Comparison of ENCODE assay signal across 18 mouse cellular contexts in the genomic region with DNA sequence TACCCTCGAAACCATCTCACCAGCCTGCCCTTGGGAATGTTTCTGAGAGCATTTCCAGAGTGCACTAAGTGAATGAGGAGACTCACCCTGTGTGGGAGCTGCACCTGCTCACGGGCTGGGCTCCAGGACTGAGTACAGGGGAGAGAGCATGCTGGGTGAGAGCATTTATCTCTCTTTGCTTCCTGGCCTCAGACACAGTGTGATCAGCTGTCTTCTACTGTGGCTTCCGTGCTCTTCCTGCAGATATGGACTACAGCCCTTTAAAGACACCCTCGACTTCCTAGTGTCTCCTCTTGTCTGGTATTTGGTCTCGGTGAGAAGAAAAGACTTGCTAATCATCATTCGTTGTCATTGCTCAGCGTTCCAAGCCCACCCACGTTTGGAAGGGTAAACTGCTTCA.
DNase-seq lines count a peak whose midpoint lies in the region; ATAC-seq and TF ChIP-seq lines count a peak whose summit lies in the region.
"Had no signal": no experiment of that assay in that cellular context is flagged by ENCODE, and none has a peak within 500 bp of the region (broad histone marks: within the 10 kb centered on the region; RNA-seq: fewer than 3 reads in every experiment).

No protein-coding gene starts in this region.

- DNase-seq in heart, postnatal 25 days (ENCODE audit: low spot score): no peak
- peak; percentile 75 for DNase-seq in brain, adult 2 months (ENCODE audit: low read depth, low spot score)
- peak; percentile 51 for DNase-seq in thymus, postnatal 25 days
- DNase-seq in frontal cortex, adult 2 months (ENCODE audit: extremely low spot score in 1 of 2, low spot score in 1 of 2): no peak
- DNase-seq in stomach, postnatal 0 days (ENCODE audit: low spot score): no peak
- DNase-seq: embryo, embryonic 11 days; gastrocnemius, postnatal 25 days; kidney, postnatal 10 days; layer of hippocampus, adult 9-11 months; right cerebral cortex, postnatal 14 days had no signal

- H3K9me3 ChIP-seq in heart, embryonic 12.5 days (replicated peaks): no peaks in the 10 kb centered on the region
- no peaks in the 10 kb centered on the region for H3K9me3 ChIP-seq in stomach, postnatal 0 days (ENCODE audit: control insufficient read depth, low read length)
- H3K9me3 ChIP-seq: hindbrain, embryonic 10.5 days; intestine, embryonic 15.5 days; limb, embryonic 15.5 days; lung, embryonic 15.5 days; midbrain, embryonic 10.5 days had no signal

- no peaks in the 10 kb centered on the region for H3K36me3 ChIP-seq in heart, embryonic 12.5 days
- no peaks in the 10 kb centered on the region for H3K36me3 ChIP-seq in stomach, postnatal 0 days (ENCODE audit: control insufficient read depth, insufficient read depth, low read length)
- H3K36me3 ChIP-seq: hindbrain, embryonic 10.5 days; intestine, embryonic 15.5 days; limb, embryonic 15.5 days; lung, embryonic 15.5 days; midbrain, embryonic 10.5 days had no signal

- no peak for TF ChIP-seq CTCF in stomach, postnatal 0 days (IDR thresholded peaks at IDR 0.05; ENCODE audit: low read depth)

- peaks cover 77% of the 10 kb centered on the region for H3K4me1 ChIP-seq in heart, embryonic 12.5 days (replicated peaks)
- peaks cover 4% of the 10 kb centered on the region for H3K4me1 ChIP-seq in stomach, postnatal 0 days (replicated peaks; ENCODE audit: control insufficient read depth, insufficient read depth)

- no peak overlapping the region for H3K9ac ChIP-seq in heart, embryonic 12.5 days
- H3K9ac ChIP-seq in stomach, postnatal 0 days (ENCODE audit: low read length): no peak overlapping the region
- H3K9ac ChIP-seq: intestine, embryonic 15.5 days; limb, embryonic 15.5 days; lung, embryonic 15.5 days had no signal

- no peak for ATAC-seq in heart, embryonic 12.5 days (ENCODE audit: insufficient number of reproducible peaks, low FRiP score)
- peak; percentile 65 for ATAC-seq in common myeloid progenitor, adult 5-6 weeks (replicated peaks; ENCODE audit: low read depth, poor library complexity, severe bottlenecking)
- ATAC-seq in stomach, postnatal 0 days (ENCODE audit: low FRiP score, low TSS enrichment): no peak
- ATAC-seq: intestine, embryonic 15.5 days had no signal

- H3K4me3 ChIP-seq in heart, embryonic 12.5 days: no peak overlapping the region
- H3K4me3 ChIP-seq in stomach, postnatal 0 days (ENCODE audit: low read depth, low read length): no peak overlapping the region
- H3K4me3 ChIP-seq: erythroblast, embryonic 14.5 days; hindbrain, embryonic 10.5 days; intestine, embryonic 15.5 days; limb, embryonic 15.5 days; lung, embryonic 15.5 days; midbrain, embryonic 10.5 days had no signal

- no peak overlapping the region for H3K4me2 ChIP-seq in heart, embryonic 12.5 days
- H3K4me2 ChIP-seq in stomach, postnatal 0 days (replicated peaks; ENCODE audit: low read depth): no peak overlapping the region
- H3K4me2 ChIP-seq: intestine, embryonic 15.5 days; limb, embryonic 15.5 days; lung, embryonic 15.5 days had no signal

- H3K27me3 ChIP-seq in heart, embryonic 12.5 days (replicated peaks): no peaks in the 10 kb centered on the region
- H3K27me3 ChIP-seq in stomach, postnatal 0 days (ENCODE audit: control insufficient read depth, insufficient read depth, low read length): no peaks in the 10 kb centered on the region
- H3K27me3 ChIP-seq: intestine, embryonic 15.5 days; limb, embryonic 15.5 days; lung, embryonic 15.5 days had no signal

- TF ChIP-seq EP300 in stomach, postnatal 0 days (optimal IDR thresholded peaks at IDR 0.05): no peak

- 31% methylated on average over 8 of the region's 8 CpGs for WGBS in heart, embryonic 12.5 days
- whole genome bisulfite sequencing in stomach, postnatal 0 days: 43% methylated on average over 8 of the region's 8 CpGs

- H3K27ac ChIP-seq in heart, embryonic 12.5 days (ENCODE audit: poor library complexity, severe bottlenecking): peak overlapping the region; percentile 54
- no peak overlapping the region for H3K27ac ChIP-seq in stomach, postnatal 0 days (replicated peaks)
- H3K27ac ChIP-seq: hindbrain, embryonic 10.5 days; intestine, embryonic 15.5 days; limb, embryonic 15.5 days; lung, embryonic 15.5 days; midbrain, embryonic 10.5 days had no signal

- intact Hi-C loops in heart, postnatal 25 days (cut with DNase I): no loop called here

Comparison
In these comparisons a context has a peak if more than half of its experiments do, and no peak if none do; other contexts are left out.
1. DNase-seq: peak in brain, adult 2 months (single experiment) and thymus, postnatal 25 days (single experiment); none in heart, postnatal 25 days (single experiment), frontal cortex, adult 2 months (0 of 2) and stomach, postnatal 0 days (single experiment).